Mouse (Mus musculus) frontal cortex, postnatal 25 days (tissue): ENCODE measurements around the gene Vmn2r75.
"Not testable (repeated sequence)": the region's sequence is repeated elsewhere in the genome, so short reads cannot be mapped to it uniquely, and the experiment has no call there.

Experiments used
- DNase-seq, 2 experiments: peaks; one replicate each; pipeline ENCODE4 v3.0.0; 2022; ENCODE audit warnings: low spot score in 2 of 2

The Vmn2r75 gene

DNA sequence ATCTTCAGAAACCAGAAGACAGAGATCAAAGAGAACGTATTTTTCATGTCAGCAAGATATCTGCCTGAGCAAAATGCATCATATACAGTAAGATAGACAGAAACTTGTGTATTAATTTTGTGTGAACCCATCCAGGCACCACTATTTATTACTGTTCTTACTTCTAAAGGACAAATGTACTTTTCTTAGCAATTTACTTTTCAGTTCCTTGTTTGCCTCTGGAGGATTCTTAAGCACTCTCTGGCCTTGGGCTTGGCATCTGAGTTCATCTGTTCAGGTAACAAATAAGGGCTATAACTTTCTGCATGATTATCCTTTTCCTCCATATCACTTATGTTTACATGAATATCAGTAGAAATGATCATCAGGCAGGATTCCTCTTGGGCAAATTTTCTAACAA lies at the start of gene Vmn2r75:
Gene Vmn2r75, minus strand, starts transcription at position 101 of the 400 bp plus-strand sequence.
- not testable (repeated sequence) for DNase-seq

DNA sequence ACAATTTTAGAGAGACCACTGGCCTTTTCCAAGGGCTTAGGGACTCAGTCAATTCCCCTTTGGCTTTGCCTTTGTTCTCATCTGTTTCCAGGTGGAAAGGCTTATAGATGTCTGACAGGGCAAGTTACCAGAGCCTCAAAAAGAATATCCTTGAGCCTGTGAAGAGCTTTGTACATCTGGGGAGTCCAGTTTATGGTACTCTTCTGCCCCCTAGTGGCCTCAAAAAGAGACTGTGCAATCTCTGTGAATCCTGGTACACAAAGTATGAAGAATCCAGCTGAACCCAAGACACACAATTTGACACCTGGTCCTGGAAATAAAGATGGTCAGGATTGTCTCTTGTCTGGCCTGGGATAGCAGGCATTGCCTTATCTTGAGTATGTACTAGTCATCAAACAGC lies 39.8 kb upstream of the Vmn2r75 start:
- DNase-seq = no peak
